Mouse (Mus musculus) telencephalon, adult 2 months (tissue): ENCODE data around the gene Src.
"Not testable (repeated sequence)": the region's sequence is repeated elsewhere in the genome, so short reads cannot be mapped to it uniquely, and the experiment has no call there.

Experiments
- DNase-seq: peaks from one replicate; pipeline ENCODE4 v3.0.0-alpha.2; 2011; ENCODE audit warnings: low read depth, low spot score

Gene Src

GRCm38 (mm10) chr2:157475437-157476379 lies 57.5 kb downstream of the Src start:
- no peak for DNase-seq

GRCm38 (mm10) chr2:157478651-157479050 lies 60.4 kb downstream of the Src start:
- peak; percentile 44 for DNase-seq

GRCm38 (mm10) chr2:157479858-157480568 lies 61.8 kb downstream of the Src start:
- no peak for DNase-seq

- no peak for DNase-seq
Observed at GRCm38 (mm10) chr2:157482729-157483128, 64.5 kb downstream of the Src start.

- DNase-seq: not testable (repeated sequence)
Observed at GRCm38 (mm10) chr2:157486559-157486958, 68.3 kb downstream of the Src start.

GRCm38 (mm10) chr2:157486981-157487656 lies 68.9 kb downstream of the Src start:
- no peak for DNase-seq

- no peak for DNase-seq
Observed at GRCm38 (mm10) chr2:157487733-157488175, 69.5 kb downstream of the Src start.

- peak; percentile 87 for DNase-seq
Observed at GRCm38 (mm10) chr2:157493240-157493639, 75.0 kb downstream of the Src start.

GRCm38 (mm10) chr2:157498529-157498928 lies 80.3 kb downstream of the Src start:
- DNase-seq: no peak

GRCm38 (mm10) chr2:157500364-157500763 lies 82.1 kb downstream of the Src start:
- DNase-seq: no peak

- DNase-seq: no peak
Observed at GRCm38 (mm10) chr2:157501324-157501723, 83.1 kb downstream of the Src start.

- DNase-seq: peak; percentile 70
Observed at GRCm38 (mm10) chr2:157506779-157507178, 88.5 kb downstream of the Src start.

GRCm38 (mm10) chr2:157509182-157509581 lies 90.9 kb downstream of the Src start:
- no peak for DNase-seq

- no peak for DNase-seq
Observed at GRCm38 (mm10) chr2:157510031-157510430, 91.8 kb downstream of the Src start.

- DNase-seq: peak; percentile 53
Observed at GRCm38 (mm10) chr2:157512859-157513258, 94.6 kb downstream of the Src start.

- DNase-seq: no peak
Observed at GRCm38 (mm10) chr2:157513737-157514208, 95.5 kb downstream of the Src start.

- DNase-seq: no peak
Observed at GRCm38 (mm10) chr2:157514353-157514752, 96.1 kb downstream of the Src start.

GRCm38 (mm10) chr2:157517526-157517925 lies 99.3 kb downstream of the Src start:
- no peak for DNase-seq

GRCm38 (mm10) chr2:157518451-157518850 lies 100.2 kb downstream of the Src start:
- DNase-seq: no peak

- DNase-seq: no peak
Observed at GRCm38 (mm10) chr2:157519452-157519851, 101.2 kb downstream of the Src start.

GRCm38 (mm10) chr2:157520496-157520895 lies 102.3 kb downstream of the Src start:
- peak; percentile 67 for DNase-seq
